Mouse (Mus musculus): Measurements from ENCODE around the gene Auts2. TPM values are rescaled to one million over a fixed set of nuclear protein-coding genes. Genes with fewer than 3 reads are reported as not detected.

The Auts2 gene
- total and polyA plus RNA-seq, 2 experiments from 2014 or later = 6.8 to 12.1 TPM

GRCm38 (mm10) chr5:131955227-131956016 lies 587.7 kb downstream of the Auts2 start:
- DNase-seq (ENCODE audit: low spot score) = no peak
- no peak overlapping the region for H3K4me3 ChIP-seq (ENCODE audit: low read depth, low read length)
- no peaks in the 10 kb centered on the region for H3K36me3 ChIP-seq (replicated peaks; ENCODE audit: control insufficient read depth, insufficient read depth, low read length)
- H3K9me3 ChIP-seq (replicated peaks; ENCODE audit: control insufficient read depth, low read length) = no peaks in the 10 kb centered on the region
- H3K9ac ChIP-seq (replicated peaks; ENCODE audit: low read depth, low read length) = no peak overlapping the region
- no peaks in the 10 kb centered on the region for H3K4me1 ChIP-seq (ENCODE audit: control insufficient read depth, insufficient read depth)
- TF ChIP-seq EP300 (IDR thresholded peaks at IDR 0.05; ENCODE audit: low read depth) = no peak
- TF ChIP-seq CTCF (IDR thresholded peaks at IDR 0.05; ENCODE audit: low read depth) = no peak
- whole genome bisulfite sequencing = 87% methylated on average over 8 of the region's 8 CpGs
- H3K27ac ChIP-seq (ENCODE audit: low read depth) = no peak overlapping the region
- no peaks in the 10 kb centered on the region for H3K27me3 ChIP-seq (ENCODE audit: control insufficient read depth, insufficient read depth, low read length)
- ATAC-seq (ENCODE audit: insufficient read depth, low read depth) = no peak
- H3K4me2 ChIP-seq (ENCODE audit: low read depth, low read length) = no peak overlapping the region

GRCm38 (mm10) chr5:131948571-131949151 lies 594.5 kb downstream of the Auts2 start:
- Histone ChIP-seq H3K4me2 (ENCODE audit: low read depth, low read length) (no peak overlapping the region), H3K9ac (replicated peaks; ENCODE audit: low read depth, low read length) (no peak overlapping the region), H3K27ac (ENCODE audit: low read depth) (no peak overlapping the region), H3K36me3 (replicated peaks; ENCODE audit: control insufficient read depth, insufficient read depth, low read length) (no peaks in the 10 kb centered on the region), H3K4me1 (ENCODE audit: control insufficient read depth, insufficient read depth) (no peaks in the 10 kb centered on the region), H3K4me3 (ENCODE audit: low read depth, low read length) (no peak overlapping the region), H3K27me3 (ENCODE audit: control insufficient read depth, insufficient read depth, low read length) (no peaks in the 10 kb centered on the region), H3K9me3 (replicated peaks; ENCODE audit: control insufficient read depth, low read length) (no peaks in the 10 kb centered on the region)
- WGBS = 67% methylated on average over 7 of the region's 7 CpGs
- DNase-seq (ENCODE audit: low spot score) = no peak
- ATAC-seq (ENCODE audit: insufficient read depth, low read depth) = no peak
- TF ChIP-seq EP300 (IDR thresholded peaks at IDR 0.05; ENCODE audit: low read depth) (no peak), CTCF (IDR thresholded peaks at IDR 0.05; ENCODE audit: low read depth) (no peak)

GRCm38 (mm10) chr5:131946801-131947200 lies 596.3 kb downstream of the Auts2 start:
- ATAC-seq (ENCODE audit: insufficient read depth, low read depth) = no peak

GRCm38 (mm10) chr5:131944761-131945160 lies 598.4 kb downstream of the Auts2 start:
- no peak for TF ChIP-seq CTCF (IDR thresholded peaks at IDR 0.05; ENCODE audit: low read depth)
- no peak for TF ChIP-seq EP300 (IDR thresholded peaks at IDR 0.05; ENCODE audit: low read depth)

More at GRCm38 (mm10) chr5:131946801-131947200, 596.3 kb downstream of the Auts2 start:
- Histone ChIP-seq H3K27ac (ENCODE audit: low read depth) (no peak overlapping the region), H3K36me3 (replicated peaks; ENCODE audit: control insufficient read depth, insufficient read depth, low read length) (no peaks in the 10 kb centered on the region), H3K27me3 (ENCODE audit: control insufficient read depth, insufficient read depth, low read length) (no peaks in the 10 kb centered on the region), H3K9ac (replicated peaks; ENCODE audit: low read depth, low read length) (no peak overlapping the region), H3K9me3 (replicated peaks; ENCODE audit: control insufficient read depth, low read length) (no peaks in the 10 kb centered on the region), H3K4me3 (ENCODE audit: low read depth, low read length) (no peak overlapping the region), H3K4me1 (ENCODE audit: control insufficient read depth, insufficient read depth) (no peaks in the 10 kb centered on the region), H3K4me2 (ENCODE audit: low read depth, low read length) (no peak overlapping the region)
- no peak for TF ChIP-seq EP300 (IDR thresholded peaks at IDR 0.05; ENCODE audit: low read depth)
- TF ChIP-seq CTCF (IDR thresholded peaks at IDR 0.05; ENCODE audit: low read depth) = no peak
- WGBS = 80% methylated on average over 5 of the region's 5 CpGs
- DNase-seq (ENCODE audit: low spot score) = no peak

GRCm38 (mm10) chr5:131928696-131929095 lies 614.4 kb downstream of the Auts2 start:
- WGBS = 48% methylated on average over 7 of the region's 7 CpGs
- Histone ChIP-seq H3K27me3 (ENCODE audit: control insufficient read depth, insufficient read depth, low read length) (no peaks in the 10 kb centered on the region), H3K4me3 (ENCODE audit: low read depth, low read length) (no peak overlapping the region), H3K4me2 (ENCODE audit: low read depth, low read length) (no peak overlapping the region), H3K9me3 (replicated peaks; ENCODE audit: control insufficient read depth, low read length) (no peaks in the 10 kb centered on the region), H3K27ac (ENCODE audit: low read depth) (no peak overlapping the region), H3K36me3 (replicated peaks; ENCODE audit: control insufficient read depth, insufficient read depth, low read length) (no peaks in the 10 kb centered on the region), H3K9ac (replicated peaks; ENCODE audit: low read depth, low read length) (no peak overlapping the region), H3K4me1 (ENCODE audit: control insufficient read depth, insufficient read depth) (0 out of 2 replicates have a peak, but pooled peaks cover 7% of the 10 kb centered on the region)
- ATAC-seq (ENCODE audit: insufficient read depth, low read depth) (no peak; the same call in 1 of the 2 replicates), DNase-seq (ENCODE audit: low spot score) (no peak)
- TF ChIP-seq CTCF (IDR thresholded peaks at IDR 0.05; ENCODE audit: low read depth) = no peak
- no peak for TF ChIP-seq EP300 (IDR thresholded peaks at IDR 0.05; ENCODE audit: low read depth)

More at GRCm38 (mm10) chr5:131944761-131945160, 598.4 kb downstream of the Auts2 start:
- H3K9me3 ChIP-seq (replicated peaks; ENCODE audit: control insufficient read depth, low read length) = no peaks in the 10 kb centered on the region
- H3K4me2 ChIP-seq (ENCODE audit: low read depth, low read length) = no peak overlapping the region
- H3K36me3 ChIP-seq (replicated peaks; ENCODE audit: control insufficient read depth, insufficient read depth, low read length) = no peaks in the 10 kb centered on the region
- H3K9ac ChIP-seq (replicated peaks; ENCODE audit: low read depth, low read length) = no peak overlapping the region
- H3K4me3 ChIP-seq (ENCODE audit: low read depth, low read length) = no peak overlapping the region
- no peak overlapping the region for H3K27ac ChIP-seq (ENCODE audit: low read depth)
- DNase-seq (ENCODE audit: low spot score) = no peak
- H3K27me3 ChIP-seq (ENCODE audit: control insufficient read depth, insufficient read depth, low read length) = no peaks in the 10 kb centered on the region
- H3K4me1 ChIP-seq (ENCODE audit: control insufficient read depth, insufficient read depth) = no peaks in the 10 kb centered on the region
- 68% methylated on average over 2 of the region's 2 CpGs for WGBS
- no peak for ATAC-seq (ENCODE audit: insufficient read depth, low read depth)
